Mouse (Mus musculus) erythroblast, embryonic 14.5 days (primary cell): ENCODE results near the gene Nhsl2. TPM values are rescaled to one million over a fixed set of nuclear protein-coding genes. Genes with fewer than 3 reads are reported as not detected.

Experiments used
- H3K27me3 ChIP-seq: 2 replicates; pipeline ENCODE4 v1.6.1; 2012; ENCODE audit warnings: inconsistent platforms; ENCODE audit not compliant: control insufficient read depth
- H3K36me3 ChIP-seq: 2 replicates; pipeline ENCODE4 v1.6.1; 2012; ENCODE audit warnings: mild to moderate bottlenecking, inconsistent platforms; ENCODE audit not compliant: control insufficient read depth
- H3K4me1 ChIP-seq: 2 replicates; pipeline ENCODE4 v1.6.1; 2012; ENCODE audit warnings: inconsistent platforms; ENCODE audit not compliant: control insufficient read depth
- H3K4me3 ChIP-seq: replicated peaks from 2 replicates; pipeline ENCODE3; 2012; ENCODE audit warnings: moderate library complexity, mild to moderate bottlenecking, inconsistent platforms
- H3K9me3 ChIP-seq: 2 replicates; pipeline ENCODE4 v1.6.1; 2012; ENCODE audit warnings: low read length, inconsistent platforms, mixed read lengths; ENCODE audit not compliant: control insufficient read depth
- GATA1 ChIP-seq: IDR thresholded peaks from 2 replicates; pipeline ENCODE4 v1.6.1; 2012; ENCODE audit warnings: low read length, inconsistent platforms, mixed read lengths
- TAL1 ChIP-seq: IDR thresholded peaks from 3 replicates; pipeline ENCODE4 v1.6.1; 2012; ENCODE audit warnings: low read length, inconsistent platforms, mixed read lengths
- polyA plus RNA-seq: library from polyadenylated mRNA; stranded (reverse); fragments of >175 nt; gene quantifications from 2 replicates; pipeline ENCODE4 v1.2.3, GENCODE M21; 2012

The Nhsl2 gene
- polyA plus RNA-seq, 1 experiment = not detected

DNA sequence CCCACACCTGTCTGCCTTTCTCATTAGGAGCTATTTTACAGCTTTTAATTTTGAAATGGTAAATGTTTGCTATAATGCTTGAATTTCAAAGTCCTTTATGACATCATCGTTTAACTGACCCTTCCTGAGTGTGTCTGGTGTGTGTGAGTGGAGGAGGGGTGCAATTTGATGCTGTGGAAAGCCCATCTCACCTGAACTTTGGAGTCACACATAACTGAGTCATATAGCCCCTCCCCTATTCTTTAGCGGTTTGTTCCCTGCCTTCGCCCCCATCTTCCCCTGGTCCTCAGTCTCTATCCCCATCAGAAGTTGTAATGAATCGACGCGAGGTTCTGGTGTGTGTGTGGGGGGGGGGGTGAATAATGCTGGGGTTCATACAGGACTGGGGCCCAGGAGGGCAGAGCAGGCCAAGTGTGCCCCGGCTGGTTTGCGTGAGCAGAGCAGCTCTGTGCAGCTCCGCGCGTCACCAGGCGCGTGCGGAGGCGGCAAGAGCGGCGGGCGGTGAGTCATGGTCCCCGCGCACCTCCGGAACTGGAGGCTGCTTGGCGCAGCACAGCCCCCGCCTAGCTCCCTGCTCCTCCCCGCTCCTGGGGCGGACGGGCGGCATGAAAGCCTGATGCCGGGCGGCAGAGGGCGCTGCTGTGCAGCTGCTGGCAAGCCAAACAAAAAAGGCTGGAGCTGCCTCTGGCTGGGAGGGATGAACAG is 104.8 kb downstream of the Nhsl2 start:
- Histone ChIP-seq H3K4me3 (no peak overlapping the region), H3K4me1 (no peaks in the 10 kb centered on the region), H3K27me3 (peaks cover 27% of the 10 kb centered on the region), H3K36me3 (no peaks in the 10 kb centered on the region), H3K9me3 (no peaks in the 10 kb centered on the region)
- TF ChIP-seq GATA1 = no peak
- TF ChIP-seq TAL1 = no peak

DNA sequence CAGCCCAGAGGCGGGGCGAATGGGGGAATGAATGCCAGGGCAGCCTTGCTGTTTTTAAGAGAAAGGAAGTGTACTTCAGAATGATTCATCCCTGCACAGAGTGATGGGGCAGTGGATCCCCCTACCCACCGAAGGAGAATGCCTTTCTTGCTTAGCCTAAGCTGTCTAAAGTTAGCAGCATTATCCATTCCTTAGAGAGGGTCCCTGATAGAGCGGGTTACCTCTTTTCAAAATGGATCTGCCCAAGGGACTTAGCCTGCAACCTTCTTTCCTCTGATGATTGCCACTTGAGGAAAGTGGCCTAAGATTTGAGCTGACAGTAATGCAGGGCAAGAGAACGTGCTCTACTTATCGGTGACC is 105.3 kb downstream of the Nhsl2 start:
- no peak for TF ChIP-seq TAL1
- no peak for TF ChIP-seq GATA1

DNA sequence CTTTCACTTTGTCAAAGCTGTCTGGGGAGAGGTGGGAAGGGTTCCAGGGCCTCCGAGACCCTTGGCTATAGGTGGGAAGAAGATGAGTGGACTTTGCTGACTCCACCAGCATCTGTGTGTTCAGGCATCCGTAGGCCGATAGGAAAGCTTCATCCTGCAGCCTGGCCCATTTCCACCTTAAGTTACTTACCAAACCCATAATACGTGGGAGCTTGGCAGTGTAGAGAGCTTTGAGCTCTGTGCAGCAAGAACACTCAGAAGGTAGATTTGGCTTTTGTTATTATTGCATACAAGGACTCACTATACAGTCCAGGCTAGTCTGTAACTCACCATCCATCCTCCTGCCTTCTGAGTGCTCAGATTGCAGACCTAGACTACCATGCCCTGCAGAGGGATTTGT is 112.7 kb downstream of the Nhsl2 start:
- Histone ChIP-seq H3K36me3 (no peaks in the 10 kb centered on the region), H3K27me3 (peaks cover 15% of the 10 kb centered on the region), H3K9me3 (no peaks in the 10 kb centered on the region), H3K4me3 (no peak overlapping the region), H3K4me1 (no peaks in the 10 kb centered on the region)
- TF ChIP-seq TAL1 (no peak), GATA1 (no peak)

More for the DNA sequence above, 105.3 kb downstream of the Nhsl2 start:
- H3K36me3 ChIP-seq = no peaks in the 10 kb centered on the region
- peaks cover 31% of the 10 kb centered on the region for H3K27me3 ChIP-seq
- no peak overlapping the region for H3K4me3 ChIP-seq
- H3K9me3 ChIP-seq = no peaks in the 10 kb centered on the region
- no peaks in the 10 kb centered on the region for H3K4me1 ChIP-seq

DNA sequence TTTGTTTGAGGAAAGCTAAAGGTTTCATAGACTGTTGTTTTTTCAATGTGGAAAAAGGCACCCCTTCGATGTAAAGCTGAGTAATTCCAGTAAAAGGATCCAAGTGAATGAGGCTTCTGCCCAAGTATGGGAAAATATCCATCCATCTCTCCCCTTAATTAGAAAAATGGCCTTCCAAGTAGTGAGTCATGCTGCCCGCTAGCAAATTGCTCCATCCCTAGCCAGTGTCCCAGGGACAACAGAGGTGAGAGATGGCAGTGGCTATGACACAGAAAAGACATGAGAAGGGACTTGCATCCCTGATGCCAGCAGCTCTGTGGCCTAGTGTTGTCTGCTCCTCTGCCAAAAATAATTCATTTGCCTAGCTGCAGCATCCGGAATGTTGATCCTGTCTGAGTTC is 114.5 kb downstream of the Nhsl2 start:
- H3K36me3 ChIP-seq = no peaks in the 10 kb centered on the region
- H3K27me3 ChIP-seq = peaks cover 8% of the 10 kb centered on the region

DNA sequence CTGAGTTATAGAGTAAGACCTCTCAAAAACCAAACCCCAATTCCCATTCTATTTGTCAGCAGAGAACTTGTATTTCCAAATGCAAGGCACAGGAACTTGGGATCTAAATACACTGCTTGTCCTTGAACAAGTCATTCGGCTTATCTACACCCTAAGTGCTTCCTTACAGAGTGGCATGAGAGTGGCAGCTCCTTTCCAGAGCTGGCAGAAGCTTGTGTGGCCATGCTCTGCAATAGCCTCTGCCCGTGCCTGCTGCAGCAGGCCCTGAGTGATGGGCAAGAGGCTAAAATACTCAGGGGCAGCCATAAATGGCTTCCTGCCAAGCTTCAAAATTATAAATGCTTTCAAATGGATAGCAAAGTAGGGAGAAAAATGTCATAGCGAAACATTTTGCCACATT is 123.8 kb downstream of the Nhsl2 start:
- TF ChIP-seq GATA1 (no peak), TAL1 (no peak)
- Histone ChIP-seq H3K4me1 (no peaks in the 10 kb centered on the region), H3K4me3 (no peak overlapping the region), H3K36me3 (no peaks in the 10 kb centered on the region), H3K27me3 (no peaks in the 10 kb centered on the region; the same call in 1 of the 2 replicates), H3K9me3 (no peaks in the 10 kb centered on the region)

More for the DNA sequence above, 114.5 kb downstream of the Nhsl2 start:
- Histone ChIP-seq H3K4me1 (no peaks in the 10 kb centered on the region), H3K4me3 (no peak overlapping the region), H3K9me3 (no peaks in the 10 kb centered on the region)
- no peak for TF ChIP-seq TAL1
- TF ChIP-seq GATA1 = no peak

DNA sequence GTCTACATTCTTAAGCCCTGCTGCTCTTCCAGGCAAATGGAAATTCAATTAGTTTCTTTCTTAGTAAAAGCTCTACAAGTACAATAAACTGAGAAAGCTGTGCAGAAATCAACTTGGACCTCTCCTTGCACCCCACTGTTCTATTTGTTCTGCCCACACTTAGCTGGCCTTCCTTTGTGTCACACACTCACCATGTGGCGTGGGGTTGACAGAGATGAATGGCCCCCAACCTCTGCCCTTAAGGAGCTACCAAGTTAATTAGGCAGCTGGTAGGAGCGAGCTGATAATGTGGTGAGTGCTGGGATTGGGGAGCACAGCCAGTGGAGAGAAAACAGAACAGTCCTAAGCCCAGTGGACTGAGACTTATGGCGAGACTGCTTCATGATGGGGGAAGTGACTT is 127.7 kb downstream of the Nhsl2 start:
- no peak for TF ChIP-seq GATA1
- TF ChIP-seq TAL1 = no peak
- no peak overlapping the region for H3K4me3 ChIP-seq
- H3K36me3 ChIP-seq = no peaks in the 10 kb centered on the region
- H3K27me3 ChIP-seq = peaks cover 3% of the 10 kb centered on the region; the same call in 1 of the 2 replicates
- no peaks in the 10 kb centered on the region for H3K4me1 ChIP-seq
- H3K9me3 ChIP-seq = no peaks in the 10 kb centered on the region

DNA sequence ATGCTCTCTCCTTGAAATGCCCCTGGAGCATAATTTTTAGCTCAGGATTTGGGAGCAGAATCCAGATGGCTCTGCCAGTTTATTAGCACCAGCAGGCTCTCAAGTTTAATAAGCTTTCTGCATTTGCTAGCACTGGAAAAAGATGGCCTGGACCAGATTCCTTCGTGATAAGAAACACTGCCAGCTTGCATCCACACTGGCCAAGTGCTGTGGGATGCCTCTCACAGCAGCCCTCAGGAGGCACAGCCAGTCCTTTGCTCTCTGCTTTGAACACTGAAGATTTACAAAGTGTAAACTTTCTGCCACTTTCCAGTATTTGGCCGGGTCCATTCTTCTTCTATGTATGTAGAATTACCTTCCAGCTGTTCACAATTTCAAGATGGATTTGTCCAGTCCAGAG is 129.7 kb downstream of the Nhsl2 start:
- no peaks in the 10 kb centered on the region for H3K36me3 ChIP-seq
- no peaks in the 10 kb centered on the region for H3K9me3 ChIP-seq
- peaks cover 3% of the 10 kb centered on the region; the same call in 1 of the 2 replicates for H3K27me3 ChIP-seq
- TF ChIP-seq GATA1 (no peak), TAL1 (no peak)
- no peak overlapping the region for H3K4me3 ChIP-seq
- no peaks in the 10 kb centered on the region for H3K4me1 ChIP-seq

DNA sequence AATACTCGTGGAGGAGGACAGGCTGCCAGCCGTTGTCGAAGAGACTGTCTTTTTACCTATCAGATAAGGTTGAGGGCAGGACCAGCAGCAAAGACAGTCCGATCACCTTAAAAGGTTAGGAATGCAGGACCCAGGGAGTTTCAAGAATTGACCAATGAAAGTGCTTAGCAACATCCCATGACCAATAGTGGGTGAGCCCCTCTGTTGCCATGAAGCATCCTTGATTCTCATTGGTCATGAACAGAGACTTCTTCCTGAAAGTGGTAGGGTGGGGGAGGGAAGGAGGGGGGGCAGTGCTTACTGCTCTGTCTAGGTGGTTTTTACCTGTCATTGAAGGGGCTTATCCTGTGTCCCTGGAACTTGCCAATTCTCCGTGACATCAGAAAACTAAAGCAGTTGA is 130.1 kb downstream of the Nhsl2 start:
- no peaks in the 10 kb centered on the region for H3K4me1 ChIP-seq
- H3K9me3 ChIP-seq = no peaks in the 10 kb centered on the region
- H3K4me3 ChIP-seq = no peak overlapping the region
- TF ChIP-seq TAL1 (no peak), GATA1 (no peak)
- H3K27me3 ChIP-seq = peaks cover 3% of the 10 kb centered on the region; the same call in 1 of the 2 replicates
- H3K36me3 ChIP-seq = no peaks in the 10 kb centered on the region

DNA sequence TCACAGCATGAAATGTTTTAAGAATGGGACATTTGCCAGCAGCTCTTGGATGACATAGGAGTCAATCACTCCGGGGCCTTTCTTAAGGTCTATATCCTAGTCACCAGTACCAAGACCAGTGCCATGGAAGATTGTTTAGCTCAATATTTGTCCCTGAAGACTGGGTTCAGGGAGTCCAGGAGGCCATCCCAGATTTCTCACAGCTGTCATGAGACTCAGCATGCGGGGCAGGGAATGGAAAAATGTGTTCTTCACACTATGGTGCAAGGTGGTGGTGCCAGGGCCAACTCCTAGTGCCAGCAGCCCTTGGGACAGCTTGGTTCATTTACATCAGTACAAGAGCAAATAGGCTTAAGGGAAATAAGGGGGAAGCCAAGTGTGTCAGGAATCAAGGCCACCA is 131.4 kb downstream of the Nhsl2 start:
- Histone ChIP-seq H3K4me1 (no peaks in the 10 kb centered on the region), H3K36me3 (no peaks in the 10 kb centered on the region), H3K27me3 (peaks cover 3% of the 10 kb centered on the region; the same call in 1 of the 2 replicates), H3K9me3 (no peaks in the 10 kb centered on the region), H3K4me3 (no peak overlapping the region)
- TF ChIP-seq TAL1 (no peak), GATA1 (no peak)
